Mouse (Mus musculus) heart, embryonic 16.5 days (tissue): ENCODE measurements at regions not wholly inside any gene's neighbourhood (a gene's known extent, or its start where the extent isn't known, plus 50 kb on each side); places are given as distances from the start of the nearest gene placed in this dataset.

Experiments
- ATAC-seq: fragments of 200-750 bp; cut with Nextera tagmentation; replicated peaks from 2 replicates; pipeline ENCODE4 v1.8.0; 2017; ENCODE audit warnings: moderate number of reproducible peaks; ENCODE audit not compliant: insufficient read depth, low FRiP score; ENCODE audit errors: extremely low read depth
- H3K27ac ChIP-seq: fragments of 300-500 bp; sonication (generic); 2 replicates; pipeline ENCODE4 v1.5.1; 2014; ENCODE audit warnings: mild to moderate bottlenecking, low read length, control low read depth, moderate library complexity
- H3K27me3 ChIP-seq: fragments of 300-500 bp; sonication (generic); 2 replicates; pipeline ENCODE4 v1.6.1; 2014; ENCODE audit warnings: low read length, mixed read lengths; ENCODE audit not compliant: control insufficient read depth, insufficient read depth
- H3K36me3 ChIP-seq: fragments of 300-500 bp; sonication (generic); 2 replicates; pipeline ENCODE4 v1.6.1; 2014; ENCODE audit not compliant: control insufficient read depth, insufficient read depth
- H3K4me1 ChIP-seq: fragments of 300-500 bp; sonication (generic); 2 replicates; pipeline ENCODE4 v1.6.1; 2014; ENCODE audit warnings: low read length, mixed read lengths; ENCODE audit not compliant: control insufficient read depth, insufficient read depth
- H3K4me2 ChIP-seq: fragments of 300-500 bp; sonication (generic); 2 replicates; pipeline ENCODE4 v1.6.1; 2014; ENCODE audit warnings: low read depth, mild to moderate bottlenecking, control low read depth, low read length
- H3K4me3 ChIP-seq: fragments of 300-500 bp; sonication (generic); 2 replicates; pipeline ENCODE4 v1.5.1; 2014; ENCODE audit warnings: mild to moderate bottlenecking, control low read depth, low read length
- H3K9ac ChIP-seq: fragments of 300-500 bp; sonication (generic); 2 replicates; pipeline ENCODE4 v1.6.1; 2014; ENCODE audit warnings: low read length, control low read depth
- H3K9me3 ChIP-seq: fragments of 300-500 bp; sonication (generic); replicated peaks from 2 replicates; pipeline ENCODE4 v1.6.1; 2016; ENCODE audit warnings: low read length; ENCODE audit not compliant: control insufficient read depth
- WGBS: fragments of 180-500 bp; shearing (Covaris S2); extraction: QIAGEN DNeasy Blood & Tissue Kit; methylation state at CpG from one replicate; pipeline ENCODE4 v1.1.7; 2014; 5-methylcytosine and 5-hydroxymethylcytosine counted together

DNA sequence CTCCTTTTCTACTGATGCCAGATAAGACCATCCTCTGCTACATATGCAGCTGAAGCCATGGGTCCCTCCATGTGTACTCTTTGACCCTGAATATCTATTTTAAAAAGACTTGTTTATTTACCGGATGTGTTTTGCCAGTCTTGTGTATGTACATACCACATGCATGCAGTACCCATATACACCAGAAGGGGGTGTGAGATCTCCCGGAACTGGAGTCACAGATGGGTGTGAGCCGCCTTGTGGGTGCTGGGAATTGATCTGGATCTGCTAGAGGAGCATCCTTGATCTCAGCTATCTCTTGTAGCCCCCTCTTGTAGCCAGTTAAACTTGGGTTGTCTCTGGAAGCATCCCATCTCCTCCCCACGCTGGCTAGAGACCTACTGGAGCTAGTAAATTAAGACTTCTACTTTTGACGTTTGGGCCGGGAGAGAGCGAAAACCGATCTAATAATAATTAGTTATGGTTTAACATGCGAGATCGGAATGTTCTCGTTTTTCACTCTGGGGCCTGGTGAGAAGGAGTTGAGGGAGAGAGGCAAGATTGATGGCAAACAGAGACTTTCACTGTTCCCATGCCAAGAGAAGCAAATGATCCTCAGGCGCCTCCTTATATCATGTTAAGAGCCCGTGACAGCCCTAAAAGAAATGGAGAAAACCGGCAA lies 77.6 kb downstream of the Gas1 start:
- Histone ChIP-seq H3K27ac (no peak overlapping the region), H3K36me3 (no peaks in the 10 kb centered on the region), H3K9me3 (no peaks in the 10 kb centered on the region), H3K4me1 (no peaks in the 10 kb centered on the region), H3K9ac (no peak overlapping the region), H3K4me3 (no peak overlapping the region), H3K4me2 (no peak overlapping the region), H3K27me3 (no peaks in the 10 kb centered on the region)
- 74% methylated on average over 14 of the region's 14 CpGs for WGBS
- no peak for ATAC-seq

GRCm38 (mm10) chr13:60098394-60098793 lies 78.8 kb downstream of the Gas1 start:
- Histone ChIP-seq H3K27ac (no peak overlapping the region), H3K4me2 (no peak overlapping the region), H3K36me3 (no peaks in the 10 kb centered on the region), H3K4me1 (no peaks in the 10 kb centered on the region), H3K27me3 (no peaks in the 10 kb centered on the region), H3K4me3 (no peak overlapping the region), H3K9ac (no peak overlapping the region), H3K9me3 (no peaks in the 10 kb centered on the region)
- no peak for ATAC-seq
- WGBS: 87% methylated on average over 3 of the region's 3 CpGs

DNA sequence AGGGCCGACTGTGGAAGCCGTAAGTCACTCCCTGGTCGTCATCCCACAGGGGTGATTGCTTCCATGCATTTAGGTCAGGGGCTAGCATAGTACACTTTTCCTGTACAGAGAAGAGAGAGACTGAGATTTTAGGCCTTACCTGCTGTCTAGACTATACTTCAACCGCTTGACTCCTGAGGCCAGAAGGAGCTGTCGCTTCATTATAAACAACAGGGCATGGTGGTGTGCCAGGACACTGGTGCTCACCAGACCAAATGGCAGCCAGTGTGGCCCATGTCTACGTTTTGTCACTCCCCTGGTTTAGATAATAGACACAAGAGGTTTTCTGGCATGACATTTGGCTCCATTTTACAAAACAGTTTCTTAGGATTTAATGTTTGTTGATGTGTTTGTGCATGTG lies 79.4 kb downstream of the Gas1 start:
- no peak overlapping the region for H3K27ac ChIP-seq
- no peak overlapping the region for H3K4me3 ChIP-seq
- no peaks in the 10 kb centered on the region for H3K27me3 ChIP-seq
- H3K9me3 ChIP-seq: no peaks in the 10 kb centered on the region
- H3K9ac ChIP-seq: no peak overlapping the region
- H3K36me3 ChIP-seq: no peaks in the 10 kb centered on the region
- ATAC-seq: no peak
- 70% methylated on average over 6 of the region's 6 CpGs for WGBS
- H3K4me1 ChIP-seq: no peaks in the 10 kb centered on the region
- H3K4me2 ChIP-seq: no peak overlapping the region

DNA sequence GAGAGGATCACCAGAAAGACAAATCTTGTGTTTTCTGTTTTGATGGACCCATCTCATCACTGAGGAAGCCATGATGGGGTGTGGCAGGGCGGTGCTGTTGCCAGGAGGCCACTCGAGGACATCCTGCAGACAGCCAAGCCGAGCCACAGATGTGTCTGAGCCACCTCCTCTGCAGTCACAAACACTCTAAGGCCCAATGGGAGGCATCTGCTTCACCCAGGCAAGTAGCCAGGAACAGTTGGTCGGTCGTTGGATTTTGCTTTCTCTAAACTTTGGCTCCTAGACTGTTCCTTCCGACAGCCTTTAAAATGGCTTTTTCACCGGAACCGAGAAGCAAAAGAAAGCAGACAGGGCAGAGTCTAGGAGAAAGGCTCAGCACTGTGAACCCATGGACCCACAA lies 90.5 kb downstream of the Gas1 start:
- no peak overlapping the region for H3K27ac ChIP-seq
- 75% methylated on average over 8 of the region's 8 CpGs for WGBS
- ATAC-seq: no peak
- H3K9ac ChIP-seq: no peak overlapping the region
- no peak overlapping the region for H3K4me3 ChIP-seq
- no peak overlapping the region for H3K4me2 ChIP-seq
- no peaks in the 10 kb centered on the region for H3K9me3 ChIP-seq
- 0 out of 2 replicates have a peak, but pooled peaks cover 2% of the 10 kb centered on the region for H3K4me1 ChIP-seq
- H3K27me3 ChIP-seq: no peaks in the 10 kb centered on the region
- no peaks in the 10 kb centered on the region for H3K36me3 ChIP-seq

- H3K27me3 ChIP-seq: no peaks in the 10 kb centered on the region
- H3K36me3 ChIP-seq: no peaks in the 10 kb centered on the region
- peak overlapping the region; percentile 42; the same call in 1 of the 2 replicates for H3K4me2 ChIP-seq
- no peak for ATAC-seq
- no peak overlapping the region for H3K27ac ChIP-seq
- H3K9me3 ChIP-seq: no peaks in the 10 kb centered on the region
- H3K9ac ChIP-seq: peak overlapping the region; percentile 56; the same call in 1 of the 2 replicates
- 26% methylated on average over 12 of the region's 12 CpGs for WGBS
- 0 out of 2 replicates have a peak, but pooled peaks cover 2% of the 10 kb centered on the region for H3K4me1 ChIP-seq
- H3K4me3 ChIP-seq: no peak overlapping the region
Observed at GRCm38 (mm10) chr13:60084975-60085374, 92.2 kb downstream of the Gas1 start.

GRCm38 (mm10) chr13:60084290-60084689 lies 92.9 kb downstream of the Gas1 start:
- H3K4me2 ChIP-seq: no peak overlapping the region
- 71% methylated on average over 4 of the region's 4 CpGs for WGBS
- H3K9ac ChIP-seq: no peak overlapping the region
- ATAC-seq: no peak
- no peaks in the 10 kb centered on the region for H3K9me3 ChIP-seq
- H3K4me1 ChIP-seq: 0 out of 2 replicates have a peak, but pooled peaks cover 2% of the 10 kb centered on the region
- no peak overlapping the region for H3K4me3 ChIP-seq
- H3K36me3 ChIP-seq: no peaks in the 10 kb centered on the region
- no peak overlapping the region for H3K27ac ChIP-seq
- no peaks in the 10 kb centered on the region for H3K27me3 ChIP-seq

GRCm38 (mm10) chr13:60080113-60080512 lies 97.1 kb downstream of the Gas1 start:
- peaks cover 4% of the 10 kb centered on the region; the same call in 1 of the 2 replicates for H3K4me1 ChIP-seq
- ATAC-seq: no peak
- no peaks in the 10 kb centered on the region for H3K36me3 ChIP-seq
- no peak overlapping the region for H3K27ac ChIP-seq
- H3K4me2 ChIP-seq: no peak overlapping the region
- no peaks in the 10 kb centered on the region for H3K9me3 ChIP-seq
- H3K4me3 ChIP-seq: no peak overlapping the region
- no peaks in the 10 kb centered on the region for H3K27me3 ChIP-seq
- WGBS: 82% methylated on average over 10 of the region's 10 CpGs
- no peak overlapping the region for H3K9ac ChIP-seq

- ATAC-seq: no peak
- Histone ChIP-seq H3K36me3 (no peaks in the 10 kb centered on the region), H3K4me2 (no peak overlapping the region), H3K27me3 (no peaks in the 10 kb centered on the region), H3K27ac (no peak overlapping the region), H3K9ac (no peak overlapping the region), H3K4me1 (peaks cover 3% of the 10 kb centered on the region; the same call in 1 of the 2 replicates), H3K9me3 (no peaks in the 10 kb centered on the region), H3K4me3 (no peak overlapping the region)
- 74% methylated on average over 8 of the region's 8 CpGs for WGBS
Observed at GRCm38 (mm10) chr13:60078331-60079050, 98.7 kb downstream of the Gas1 start.

- H3K36me3 ChIP-seq: no peaks in the 10 kb centered on the region
- whole genome bisulfite sequencing: 59% methylated on average over 6 of the region's 6 CpGs
- H3K4me1 ChIP-seq: peaks cover 3% of the 10 kb centered on the region; the same call in 1 of the 2 replicates
- H3K4me2 ChIP-seq: no peak overlapping the region
- no peaks in the 10 kb centered on the region for H3K27me3 ChIP-seq
- no peak for ATAC-seq
- no peaks in the 10 kb centered on the region for H3K9me3 ChIP-seq
- no peak overlapping the region for H3K4me3 ChIP-seq
- no peak overlapping the region for H3K9ac ChIP-seq
- no peak overlapping the region for H3K27ac ChIP-seq
Observed at GRCm38 (mm10) chr13:60076147-60076800, 100.9 kb downstream of the Gas1 start.
